Mouse (Mus musculus) myocyte (in vitro differentiated cells): ENCODE data around the gene Mto1.

ENCODE experiments used
- E2F4 ChIP-seq: IDR thresholded peaks from one replicate; pipeline ENCODE4 v1.6.1; 2011; ENCODE audit warnings: mild to moderate bottlenecking, control low read depth, moderate library complexity; ENCODE audit not compliant: insufficient read depth
- MAX ChIP-seq: IDR thresholded peaks from one replicate; pipeline ENCODE4 v1.6.1; 2011; ENCODE audit warnings: low read depth, mild to moderate bottlenecking, control low read depth
- POLR2A ChIP-seq: IDR thresholded peaks from one replicate; pipeline ENCODE4 v1.6.1; 2011; ENCODE audit warnings: low read depth, mild to moderate bottlenecking, control low read depth, moderate library complexity; ENCODE audit not compliant: insufficient read length
- POLR2AphosphoS2 ChIP-seq: IDR thresholded peaks from one replicate; pipeline ENCODE4 v1.6.1; 2011; ENCODE audit warnings: low read depth, control low read depth; ENCODE audit not compliant: insufficient read length
- SRF ChIP-seq: IDR thresholded peaks from one replicate; pipeline ENCODE4 v1.6.1; 2011; ENCODE audit warnings: low read depth; ENCODE audit not compliant: control insufficient read depth, insufficient read length
- TCF12 ChIP-seq: IDR thresholded peaks from one replicate; pipeline ENCODE4 v1.6.1; 2011; ENCODE audit warnings: mild to moderate bottlenecking, control low read depth; ENCODE audit not compliant: poor library complexity, insufficient read depth, severe bottlenecking
- TCF3 ChIP-seq: IDR thresholded peaks from one replicate; pipeline ENCODE4 v1.6.1; 2011; ENCODE audit warnings: low read depth, control low read depth; ENCODE audit not compliant: insufficient read length
- USF1 ChIP-seq: IDR thresholded peaks from one replicate; pipeline ENCODE4 v1.6.1; 2011; ENCODE audit warnings: low read depth, mild to moderate bottlenecking, control low read depth, moderate library complexity

DNA sequence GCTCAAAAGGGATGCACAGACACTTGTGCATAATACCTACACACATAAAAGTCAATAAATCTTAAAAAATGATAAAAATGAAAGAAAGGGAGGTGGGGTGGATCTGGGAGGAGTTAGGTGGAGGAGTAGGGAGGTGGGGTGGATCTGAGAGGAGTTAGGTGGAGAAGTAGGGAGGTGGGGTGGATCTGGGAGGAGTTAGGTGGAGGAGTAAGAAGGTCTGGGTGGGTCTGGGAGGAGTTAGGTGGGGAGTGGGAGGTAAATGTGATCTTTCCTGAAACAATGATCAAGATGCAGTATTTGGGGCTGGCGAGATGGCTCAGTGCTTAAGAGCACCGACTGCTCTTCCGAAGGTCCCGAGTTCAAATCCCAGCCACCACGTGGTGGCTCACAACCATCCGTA is 57.2 kb downstream of the Mto1 start:
- TF ChIP-seq POLR2A (no peak), USF1 (no peak), MAX (no peak), TCF12 (no peak), E2F4 (no peak), POLR2AphosphoS2 (no peak), TCF3 (no peak), SRF (no peak)
